Mouse (Mus musculus) liver, embryonic 16.5 days (tissue): ENCODE data around the gene Tbkbp1. TPM values are rescaled to one million over a fixed set of nuclear protein-coding genes. Genes with fewer than 3 reads are reported as not detected.
"Not testable (repeated sequence)": the region's sequence is repeated elsewhere in the genome, so short reads cannot be mapped to it uniquely, and the experiment has no call there.

Experiments used
- ATAC-seq: fragments of 200-750 bp; cut with Nextera tagmentation; 2 replicates; pipeline ENCODE4 v1.8.0; 2017; ENCODE audit warnings: low read depth, mild to moderate bottlenecking, moderate number of reproducible peaks, moderate library complexity
- H3K27ac ChIP-seq: fragments of 300-500 bp; sonication (generic); 2 replicates; pipeline ENCODE4 v1.5.1; 2014; ENCODE audit warnings: mild to moderate bottlenecking, low read length
- H3K27me3 ChIP-seq: fragments of 300-500 bp; sonication (generic); 2 replicates; pipeline ENCODE4 v1.6.1; 2014; ENCODE audit warnings: low read depth, low read length, mixed read lengths; ENCODE audit not compliant: control insufficient read depth, insufficient read depth
- H3K36me3 ChIP-seq: fragments of 300-500 bp; sonication (generic); 2 replicates; pipeline ENCODE4 v1.6.1; 2014; ENCODE audit warnings: mild to moderate bottlenecking; ENCODE audit not compliant: control insufficient read depth, insufficient read depth
- H3K4me1 ChIP-seq: fragments of 300-500 bp; sonication (generic); 2 replicates; pipeline ENCODE4 v1.6.1; 2014; ENCODE audit warnings: low read depth, low read length, mixed read lengths; ENCODE audit not compliant: control insufficient read depth
- H3K4me2 ChIP-seq: fragments of 300-500 bp; sonication (generic); 2 replicates; pipeline ENCODE4 v1.6.1; 2014; ENCODE audit warnings: low read depth, low read length, mixed read lengths
- H3K4me3 ChIP-seq: fragments of 300-500 bp; sonication (generic); 2 replicates; pipeline ENCODE4 v1.5.1; 2014; ENCODE audit warnings: low read depth, mild to moderate bottlenecking, low read length
- H3K9ac ChIP-seq: fragments of 300-500 bp; sonication (generic); 2 replicates; pipeline ENCODE4 v1.6.1; 2014; ENCODE audit warnings: low read depth, low read length
- H3K9me3 ChIP-seq: fragments of 300-500 bp; sonication (generic); replicated peaks from 2 replicates; pipeline ENCODE4 v1.6.1; 2016; ENCODE audit warnings: low read length; ENCODE audit not compliant: control insufficient read depth
- WGBS: fragments of 180-500 bp; shearing (Covaris S2); extraction: QIAGEN DNeasy Blood & Tissue Kit; methylation state at CpG from one replicate; pipeline ENCODE4 v1.1.7; 2014; ENCODE audit not compliant: insufficient replicate concordance; 5-methylcytosine and 5-hydroxymethylcytosine counted together
- polyA plus RNA-seq: library from polyadenylated mRNA; unstranded; fragments of >200 nt; fragmentation: Nextera tagmentation; extraction: Ambion mirVana; gene quantifications from 2 replicates; pipeline ENCODE4 v1.2.1, GENCODE M21; 2015

The Tbkbp1 gene
- polyA plus RNA-seq = 0.84 and 1.1 TPM in 2 replicates

GRCm38 (mm10) chr11:97151343-97151801 lies at the start of gene Tbkbp1:
Gene Tbkbp1, minus strand, starts transcription at chr11:97151495.
- H3K4me2 ChIP-seq = peak within 1 kb of the TSS; percentile 68
- 1% methylated on average over 33 of the region's 64 CpGs for WGBS

DNA sequence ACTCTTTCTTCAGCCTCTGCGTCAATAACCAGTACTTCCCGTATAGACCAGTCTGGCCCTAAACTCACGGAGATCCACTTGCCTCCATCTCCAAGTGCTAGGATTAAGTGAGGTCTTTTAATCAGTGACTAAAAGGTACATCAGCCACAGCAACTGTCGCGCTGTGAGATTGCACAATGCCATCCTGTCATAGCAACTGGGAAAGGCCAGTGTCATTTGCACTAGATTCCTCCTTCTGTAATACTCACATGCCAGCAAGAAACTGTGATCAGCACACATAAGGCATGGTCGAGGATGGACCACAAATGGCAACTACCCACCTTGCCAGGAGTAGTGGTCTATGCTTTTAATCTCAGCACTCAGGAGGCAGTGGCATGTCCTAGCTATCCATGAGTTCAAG lies 48.2 kb upstream of the Tbkbp1 start:
- Histone ChIP-seq H3K4me1 (no peaks in the 10 kb centered on the region; the same call in 1 of the 2 replicates), H3K4me3 (no peak overlapping the region), H3K36me3 (no peaks in the 10 kb centered on the region), H3K27ac (no peak overlapping the region), H3K4me2 (no peak overlapping the region), H3K27me3 (no peaks in the 10 kb centered on the region), H3K9ac (no peak overlapping the region), H3K9me3 (no peaks in the 10 kb centered on the region)
- peak; percentile 59; the same call in 1 of the 2 replicates for ATAC-seq
- WGBS = 56% methylated on average over 6 of the region's 6 CpGs

More at GRCm38 (mm10) chr11:97151343-97151801, at the start of gene Tbkbp1:
- ATAC-seq = no peak
- Histone ChIP-seq H3K9ac (peak within 1 kb of the TSS; percentile 19), H3K4me3 (peak within 1 kb of the TSS; percentile 57), H3K9me3 (no peaks in the 10 kb centered on the region), H3K27ac (peak within 1 kb of the TSS; percentile 31), H3K36me3 (peaks cover 5% of the 10 kb centered on the region; the same call in 1 of the 2 replicates), H3K27me3 (peaks cover 51% of the 10 kb centered on the region), H3K4me1 (peaks cover 3% of the 10 kb centered on the region; the same call in 1 of the 2 replicates)

DNA sequence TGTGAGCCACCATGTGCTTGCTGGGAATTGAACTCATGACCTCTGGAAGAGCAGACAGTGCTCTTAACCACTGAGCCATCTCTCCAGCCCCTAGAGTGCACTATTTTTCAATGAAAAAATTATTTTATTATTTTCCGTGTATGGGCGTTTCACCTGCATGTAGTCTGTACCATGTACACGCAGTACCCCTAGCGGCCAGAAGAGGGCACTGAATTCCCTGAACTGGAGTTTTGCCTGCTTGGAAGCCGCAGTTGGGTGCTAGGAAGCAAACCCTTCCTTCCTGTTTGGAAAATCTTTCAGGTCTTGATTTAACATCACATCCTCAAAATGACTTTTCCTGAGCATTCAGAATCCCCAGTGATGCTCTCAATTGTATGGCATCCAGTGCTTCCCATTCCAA lies 47.3 kb upstream of the Tbkbp1 start:
- 9% methylated on average over 5 of the region's 5 CpGs for WGBS
- no peak for ATAC-seq
- Histone ChIP-seq H3K36me3 (no peaks in the 10 kb centered on the region), H3K9me3 (no peaks in the 10 kb centered on the region), H3K4me2 (no peak overlapping the region), H3K4me3 (no peak overlapping the region), H3K9ac (no peak overlapping the region), H3K27ac (no peak overlapping the region), H3K4me1 (no peaks in the 10 kb centered on the region; the same call in 1 of the 2 replicates), H3K27me3 (no peaks in the 10 kb centered on the region)

GRCm38 (mm10) chr11:97197021-97197420 lies 45.7 kb upstream of the Tbkbp1 start:
- Histone ChIP-seq H3K27me3 (no peaks in the 10 kb centered on the region), H3K9me3 (no peaks in the 10 kb centered on the region), H3K9ac (no peak overlapping the region), H3K36me3 (no peaks in the 10 kb centered on the region), H3K27ac (no peak overlapping the region), H3K4me3 (no peak overlapping the region), H3K4me2 (no peak overlapping the region), H3K4me1 (no peaks in the 10 kb centered on the region; the same call in 1 of the 2 replicates)
- WGBS = 61% methylated on average over 8 of the region's 8 CpGs
- no peak for ATAC-seq

GRCm38 (mm10) chr11:97196541-97196940 lies 45.2 kb upstream of the Tbkbp1 start:
- Histone ChIP-seq H3K4me1 (no peaks in the 10 kb centered on the region; the same call in 1 of the 2 replicates), H3K36me3 (no peaks in the 10 kb centered on the region), H3K4me2 (no peak overlapping the region), H3K4me3 (no peak overlapping the region), H3K27ac (no peak overlapping the region), H3K9me3 (no peaks in the 10 kb centered on the region), H3K27me3 (no peaks in the 10 kb centered on the region), H3K9ac (no peak overlapping the region)
- WGBS = 76% methylated on average over 12 of the region's 12 CpGs
- ATAC-seq = no peak

GRCm38 (mm10) chr11:97192621-97192951 lies 41.3 kb upstream of the Tbkbp1 start:
- H3K4me2 ChIP-seq = no peak overlapping the region
- no peaks in the 10 kb centered on the region for H3K27me3 ChIP-seq
- ATAC-seq = no peak
- no peak overlapping the region for H3K9ac ChIP-seq
- H3K4me3 ChIP-seq = no peak overlapping the region
- H3K27ac ChIP-seq = no peak overlapping the region
- H3K4me1 ChIP-seq = peaks cover 11% of the 10 kb centered on the region
- H3K36me3 ChIP-seq = no peaks in the 10 kb centered on the region
- no peaks in the 10 kb centered on the region for H3K9me3 ChIP-seq

GRCm38 (mm10) chr11:97191915-97192620 lies 40.8 kb upstream of the Tbkbp1 start:
- Histone ChIP-seq H3K9ac (no peak overlapping the region), H3K36me3 (no peaks in the 10 kb centered on the region), H3K4me1 (peaks cover 11% of the 10 kb centered on the region), H3K4me2 (no peak overlapping the region), H3K4me3 (no peak overlapping the region), H3K27ac (no peak overlapping the region), H3K27me3 (no peaks in the 10 kb centered on the region), H3K9me3 (no peaks in the 10 kb centered on the region)
- 71% methylated on average over 6 of the region's 6 CpGs for WGBS
- ATAC-seq = no peak

DNA sequence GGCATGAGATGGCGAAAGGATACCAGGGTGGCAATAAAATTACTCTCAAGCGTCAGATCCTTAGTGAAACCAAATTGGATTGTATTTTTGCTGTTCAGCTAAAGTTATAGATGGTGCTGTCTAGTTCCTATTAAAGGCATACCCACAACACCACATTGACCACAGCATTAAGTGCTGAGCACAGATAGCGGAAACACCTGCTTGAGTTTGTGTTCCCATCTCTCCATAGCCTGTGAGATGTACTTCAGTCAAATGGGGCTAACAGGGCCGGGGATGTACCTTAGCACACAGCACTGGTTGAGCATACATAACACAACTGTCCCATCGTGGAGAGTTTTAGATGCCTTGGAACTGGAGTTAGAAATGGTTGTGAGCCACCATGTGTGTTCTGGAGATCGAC lies 39.7 kb upstream of the Tbkbp1 start:
- Histone ChIP-seq H3K9me3 (no peaks in the 10 kb centered on the region), H3K4me2 (no peak overlapping the region), H3K27me3 (no peaks in the 10 kb centered on the region), H3K36me3 (no peaks in the 10 kb centered on the region), H3K27ac (no peak overlapping the region), H3K9ac (no peak overlapping the region; the same call in 1 of the 2 replicates), H3K4me1 (peaks cover 15% of the 10 kb centered on the region), H3K4me3 (no peak overlapping the region)
- 73% methylated on average over 6 of the region's 6 CpGs for WGBS
- no peak for ATAC-seq

- H3K27me3 ChIP-seq, H3K27ac ChIP-seq, H3K36me3 ChIP-seq, ATAC-seq, H3K9me3 ChIP-seq, H3K9ac ChIP-seq: not testable (repeated sequence)
- WGBS = 66% methylated on average over 6 of the region's 6 CpGs
- Histone ChIP-seq H3K4me3 (peak overlapping the region; percentile 76; the same call in 1 of the 2 replicates), H3K4me1 (peaks cover 22% of the 10 kb centered on the region), H3K4me2 (peak overlapping the region; percentile 94)
Measured at GRCm38 (mm10) chr11:97189645-97190044, 38.4 kb upstream of the Tbkbp1 start.
